Mouse (Mus musculus): ENCODE data around the gene Xlr5c. TPM values are rescaled to one million over a fixed set of nuclear protein-coding genes. Genes with fewer than 3 reads are reported as not detected.

Xlr5c gene
- not detected in 2 replicates for polyA plus RNA-seq (2012; rRNA removed)

DNA sequence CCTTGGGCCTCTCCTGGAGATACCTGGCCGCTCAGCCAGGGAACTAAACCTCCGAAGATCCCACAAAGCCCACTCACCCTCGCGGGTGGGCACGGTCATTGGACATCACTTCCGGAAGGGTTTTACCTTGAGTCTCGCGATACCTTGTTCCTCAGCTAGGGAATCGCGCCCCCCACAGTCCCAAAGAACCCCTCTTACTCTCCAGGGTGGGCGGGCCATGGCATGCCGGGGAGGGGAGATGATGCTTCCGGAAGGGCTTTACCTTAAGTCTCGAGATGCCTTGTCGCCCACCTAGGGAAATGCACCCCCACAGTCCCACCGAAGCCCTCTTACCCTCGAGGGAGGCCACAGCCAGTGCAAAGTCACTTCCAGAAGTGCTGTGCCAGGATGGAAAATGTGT is at the start of gene Xlr5c, which contains the start of gene Xlr5a:
Gene Xlr5c (minus strand): TSS at position 101 of the 400 bp plus-strand sequence.
Gene Xlr5a (minus strand): TSS at position 101 of the 400 bp plus-strand sequence.

DNA sequence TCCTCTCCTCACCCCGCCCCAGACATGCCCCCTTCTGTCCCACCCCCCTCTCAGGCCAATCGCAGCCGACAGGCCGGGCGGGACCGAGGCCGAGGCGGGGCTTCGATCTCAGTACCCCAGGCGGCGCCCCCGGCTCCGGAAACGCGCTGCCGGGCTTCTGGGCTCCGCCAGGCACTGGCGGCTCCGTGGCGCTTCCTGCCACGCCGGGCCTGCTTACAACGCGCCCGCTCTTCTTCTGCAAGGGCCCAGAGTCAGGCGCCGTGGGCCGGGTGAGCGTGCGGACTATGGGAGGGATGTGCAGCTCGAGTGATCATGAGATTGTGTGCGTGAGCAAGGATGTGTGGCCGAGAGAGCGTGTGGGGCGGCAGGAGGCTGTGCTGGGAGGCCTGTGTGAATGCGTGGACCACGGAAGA is 49.7 kb upstream of the Xlr5c start, which contains the start of gene Zfp275:
Gene Zfp275 (plus strand): TSS at position 139 of the 413 bp plus-strand sequence.

DNA sequence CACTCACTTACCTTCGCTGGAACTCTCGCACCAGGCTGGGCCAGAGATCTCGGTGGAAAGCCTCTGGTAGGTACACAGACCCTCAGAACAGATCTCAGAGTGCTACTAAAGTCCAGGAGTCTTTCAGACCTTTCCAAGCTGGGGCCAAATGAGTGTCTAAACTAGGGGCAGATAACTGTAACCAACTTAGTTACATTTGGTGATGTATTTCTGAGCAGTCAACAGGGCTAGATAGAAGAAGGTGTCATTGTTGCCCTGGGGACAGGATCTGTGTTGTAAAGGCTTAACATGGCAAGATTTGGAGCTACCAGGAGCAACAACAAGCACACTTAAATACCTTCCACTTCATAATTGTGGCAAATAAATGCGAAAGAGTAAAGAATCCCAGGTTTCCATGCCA is 44.0 kb upstream of the Xlr5c start, which contains the start of gene Gm45015:
Gene Gm45015 (minus strand): TSS at position 101 of the 400 bp plus-strand sequence.

DNA sequence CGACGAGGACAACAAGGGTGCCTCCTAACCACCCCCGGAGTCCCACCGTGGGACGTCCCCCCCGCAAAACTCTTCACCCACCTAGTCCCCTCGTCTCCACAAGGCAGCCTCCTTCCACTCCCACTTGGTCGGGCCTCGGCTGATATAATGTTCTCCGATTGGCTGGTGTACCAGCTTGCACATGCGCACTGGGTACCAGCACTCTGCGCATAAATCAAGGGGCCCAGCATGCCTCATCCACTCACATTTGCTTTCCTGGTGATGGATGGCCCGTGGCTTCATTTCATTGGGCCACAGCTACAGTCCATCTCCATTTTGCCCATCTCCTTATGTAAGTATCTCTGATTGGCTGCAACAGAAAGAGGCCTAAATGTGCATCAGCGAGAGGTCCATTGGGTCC is 27.5 kb downstream of the Xlr5c start, which contains the start of gene Xlr3c:
Gene Xlr3c (minus strand): TSS at position 121 of the 400 bp plus-strand sequence.

DNA sequence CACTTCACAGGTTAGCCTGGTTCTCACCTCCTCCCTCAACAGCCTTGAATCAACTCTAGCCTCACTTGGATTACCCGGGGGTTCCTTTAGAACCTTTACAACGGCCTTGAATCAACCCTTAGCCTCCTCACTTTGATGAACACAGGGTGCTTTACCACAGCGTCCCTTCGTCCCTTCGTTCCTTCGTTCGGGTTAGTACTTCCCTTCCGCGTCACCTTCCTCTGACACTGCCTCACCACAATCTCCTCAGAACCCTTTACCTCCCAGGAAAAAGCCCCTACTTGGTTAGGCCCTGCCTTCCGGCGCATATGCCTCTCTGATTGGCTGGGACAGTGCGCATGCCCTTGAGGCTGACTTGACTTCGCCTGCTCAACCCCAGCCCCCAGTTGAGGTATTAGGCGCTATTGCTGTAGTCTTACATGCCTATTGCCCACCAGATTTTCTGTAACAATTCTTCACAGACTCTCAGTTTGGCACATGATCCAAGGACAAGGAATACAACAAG is 49.9 kb downstream of the Xlr5c start, which contains the start of gene Xlr4c:
Gene Xlr4c (minus strand): TSS at position 310 of the 505 bp plus-strand sequence.

Other genes with a start within 250 kb of the Xlr5c start
- gene Pnma3, start 228.2 kb downstream of the Xlr5c start, polyA plus RNA-seq (2012; rRNA removed) = 0.05 and 0.08 TPM in 2 replicates
- 0.13 TPM in 1 of 2 replicates, not detected in the other for gene Xlr4a, start 210.5 kb downstream of the Xlr5c start, polyA plus RNA-seq (2012; rRNA removed)
- 0.35 TPM in 1 of 2 replicates, not detected in the other for gene Xlr3a, start 195.9 kb downstream of the Xlr5c start, polyA plus RNA-seq (2012; rRNA removed)
- gene Gm14685, start 175.9 kb downstream of the Xlr5c start, polyA plus RNA-seq (2012; rRNA removed) = not detected in 2 replicates
- gene Xlr5b, start 144.2 kb downstream of the Xlr5c start, polyA plus RNA-seq (2012; rRNA removed) = not detected in 2 replicates
- 0.06 TPM in 1 of 2 replicates, not detected in the other for gene DXBay18, start 143.5 kb downstream of the Xlr5c start, polyA plus RNA-seq (2012; rRNA removed)
- not detected in 2 replicates for gene Spin2d, start 116.0 kb downstream of the Xlr5c start, polyA plus RNA-seq (2012; rRNA removed)
- gene Xlr3b, start 100.8 kb downstream of the Xlr5c start, polyA plus RNA-seq (2012; rRNA removed) = 0.26 and 0.36 TPM in 2 replicates
- gene Xlr4b, start 78.6 kb downstream of the Xlr5c start, polyA plus RNA-seq (2012; rRNA removed) = 0.15 TPM in 1 of 2 replicates, not detected in the other
- gene F8a, start 64.7 kb downstream of the Xlr5c start, polyA plus RNA-seq (2012; rRNA removed) = 24.4 and 26.4 TPM in 2 replicates
- not detected in 2 replicates for gene Xlr4c, start 49.8 kb downstream of the Xlr5c start, polyA plus RNA-seq (2012; rRNA removed)
- not detected in 2 replicates for gene Xlr3c, start 27.6 kb downstream of the Xlr5c start, polyA plus RNA-seq (2012; rRNA removed)
- not detected in 2 replicates for gene Xlr5a, start within 50 bp of the Xlr5c start, polyA plus RNA-seq (2012; rRNA removed)
- not detected in 2 replicates for gene Gm45015, start 43.9 kb upstream of the Xlr5c start, polyA plus RNA-seq (2012; rRNA removed)
- 5.3 and 6.1 TPM in 2 replicates for gene Zfp275, start 49.6 kb upstream of the Xlr5c start, polyA plus RNA-seq (2012; rRNA removed)
- not detected in 2 replicates for gene Gm18336, start 105.8 kb upstream of the Xlr5c start, polyA plus RNA-seq (2012; rRNA removed)
- gene Zfp92, start 118.1 kb upstream of the Xlr5c start, polyA plus RNA-seq (2012; rRNA removed) = 0.14 and 0.17 TPM in 2 replicates
- gene Trex2, start 142.4 kb upstream of the Xlr5c start, polyA plus RNA-seq (2012; rRNA removed) = 0.19 and 0.22 TPM in 2 replicates
- 8.2 and 9.0 TPM in 2 replicates for gene Haus7, start 166.1 kb upstream of the Xlr5c start, polyA plus RNA-seq (2012; rRNA removed)
- gene Bgn, start 190.6 kb upstream of the Xlr5c start, polyA plus RNA-seq (2012; rRNA removed) = 151 and 173 TPM in 2 replicates
- 0.23 and 0.52 TPM in 2 replicates for gene Atp2b3, start 210.1 kb upstream of the Xlr5c start, polyA plus RNA-seq (2012; rRNA removed)

All from colon, adult 2 months (tissue).